Mouse (Mus musculus) frontal cortex, adult 2 months (tissue): ENCODE results near the gene Rbpj. TPM values are rescaled to one million over a fixed set of nuclear protein-coding genes. Genes with fewer than 3 reads are reported as not detected.
"Not testable (repeated sequence)": the region's sequence is repeated elsewhere in the genome, so short reads cannot be mapped to it uniquely, and the experiment has no call there.

ENCODE experiments used
- DNase-seq, 2 experiments: peaks; one replicate each; pipeline ENCODE4 v3.0.0; 2022; ENCODE audit warnings: low spot score in 1 of 2; ENCODE audit errors: extremely low spot score in 1 of 2
- polyA plus RNA-seq: library from polyadenylated mRNA; depleted of rRNA; stranded (reverse); fragments of >200 nt; gene quantifications from 2 replicates; pipeline ENCODE4 v1.2.3, GENCODE M21; 2012

The Rbpj gene
- polyA plus RNA-seq, 1 experiment: 23.0 TPM

DNA sequence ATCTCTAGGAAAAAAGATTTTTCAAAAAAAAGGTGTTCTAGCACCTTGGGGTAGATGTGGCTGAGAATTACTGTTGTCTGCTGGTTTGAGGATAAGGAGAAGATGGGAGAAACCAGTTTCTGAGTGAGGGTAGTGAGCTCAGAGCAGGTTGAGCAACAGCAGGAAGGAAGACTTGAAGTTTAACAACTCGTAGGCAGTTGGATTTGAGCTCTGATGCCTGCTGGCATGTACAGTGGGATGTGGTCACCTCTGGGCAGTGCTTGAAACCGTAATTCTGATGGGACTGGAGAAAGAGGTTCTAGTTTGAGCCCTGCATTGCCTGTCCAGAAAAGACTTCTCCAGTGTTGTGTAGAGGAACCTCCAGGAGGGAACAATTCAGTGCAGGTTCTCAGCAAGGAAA, 195.6 kb downstream of the Rbpj start:
- DNase-seq: no peak

DNA sequence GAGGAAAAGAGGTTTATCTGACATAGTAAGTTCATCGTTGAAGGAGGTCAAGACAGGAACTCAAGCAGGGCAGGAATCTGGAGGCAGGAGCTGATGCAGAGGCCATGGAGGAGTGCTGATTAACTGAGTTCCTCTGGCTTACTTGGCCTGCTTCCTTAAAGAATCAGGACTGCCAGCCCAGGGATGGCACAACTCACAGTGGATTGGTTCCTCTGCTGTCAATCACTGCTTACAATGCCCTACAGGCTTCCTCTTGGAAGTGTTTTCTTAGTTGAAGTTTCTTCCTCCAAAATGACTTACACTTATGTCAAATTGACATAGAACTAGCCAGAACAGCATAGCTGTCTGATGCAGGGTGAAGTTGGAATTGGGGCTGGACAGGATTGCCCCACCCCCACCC, 196.5 kb downstream of the Rbpj start:
- DNase-seq: no peak

DNA sequence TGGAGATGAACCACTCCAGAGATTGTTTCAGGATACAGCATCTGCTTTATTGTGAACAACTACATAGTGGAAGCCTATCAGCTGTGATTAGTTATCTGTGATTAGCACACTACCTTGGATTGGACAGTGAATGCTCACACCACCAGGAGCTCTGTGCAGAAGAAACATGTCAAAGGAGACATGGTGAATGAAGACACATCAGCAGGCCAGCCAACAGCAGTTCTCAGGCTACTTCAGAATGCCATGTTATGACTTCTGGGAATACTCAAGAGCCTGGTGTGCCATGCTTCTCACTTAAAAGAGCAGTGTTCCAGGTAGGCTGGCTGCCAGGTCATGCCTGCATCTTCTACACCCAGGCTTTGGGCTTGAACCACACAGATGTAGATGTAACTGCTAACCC, 197.7 kb downstream of the Rbpj start:
- DNase-seq: no peak

DNA sequence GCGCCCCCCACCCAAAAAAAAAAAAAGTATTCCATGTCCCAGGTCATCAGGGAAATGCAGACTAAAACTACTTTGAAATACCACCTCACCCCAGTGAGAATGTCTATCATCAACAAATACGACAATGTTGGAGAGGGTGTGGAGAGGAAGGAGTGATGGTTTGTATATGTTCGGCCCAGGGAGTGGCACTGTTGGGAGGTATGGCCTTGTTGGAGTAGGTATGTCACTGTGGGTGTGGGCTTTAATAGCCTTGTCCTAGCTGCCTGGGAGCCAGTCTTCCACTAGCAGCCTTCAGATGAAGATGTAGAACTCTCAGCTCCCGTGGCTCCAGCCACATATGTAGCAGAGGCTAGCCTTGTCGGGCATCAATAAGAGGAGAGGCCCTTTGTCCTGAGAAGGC, 202.1 kb downstream of the Rbpj start:
- DNase-seq: no peak

DNA sequence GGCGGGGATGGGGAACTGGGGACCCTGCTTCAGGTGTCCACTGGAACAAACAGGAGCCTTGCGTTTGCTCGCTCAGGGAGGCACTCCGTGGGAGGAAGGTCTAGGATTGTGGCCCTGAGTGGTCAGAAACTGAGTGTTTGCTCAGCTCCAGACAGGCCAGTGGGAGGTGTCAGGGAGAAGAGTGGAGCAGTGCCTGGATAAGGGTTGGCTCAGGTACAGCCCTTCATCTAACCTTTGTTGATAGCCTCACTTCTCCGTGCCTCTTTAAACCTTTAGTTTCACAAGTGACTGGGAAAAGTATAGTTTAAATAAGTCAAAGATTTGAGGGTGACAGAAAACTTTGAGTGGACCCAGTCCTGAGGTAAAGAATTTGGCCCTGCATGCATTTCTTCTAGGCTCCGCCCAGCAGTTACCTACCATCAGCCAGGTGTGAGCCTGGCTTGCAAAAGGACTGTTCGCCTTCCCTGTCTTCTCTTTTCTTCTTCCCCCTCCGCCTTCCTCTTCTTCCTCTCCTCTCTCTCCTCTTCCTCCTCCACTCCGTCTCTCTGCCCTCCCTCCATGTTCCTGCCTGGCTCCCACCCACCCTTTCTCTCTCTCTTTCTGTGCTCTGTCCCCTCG, 204.5 kb downstream of the Rbpj start:
- no peak for DNase-seq

DNA sequence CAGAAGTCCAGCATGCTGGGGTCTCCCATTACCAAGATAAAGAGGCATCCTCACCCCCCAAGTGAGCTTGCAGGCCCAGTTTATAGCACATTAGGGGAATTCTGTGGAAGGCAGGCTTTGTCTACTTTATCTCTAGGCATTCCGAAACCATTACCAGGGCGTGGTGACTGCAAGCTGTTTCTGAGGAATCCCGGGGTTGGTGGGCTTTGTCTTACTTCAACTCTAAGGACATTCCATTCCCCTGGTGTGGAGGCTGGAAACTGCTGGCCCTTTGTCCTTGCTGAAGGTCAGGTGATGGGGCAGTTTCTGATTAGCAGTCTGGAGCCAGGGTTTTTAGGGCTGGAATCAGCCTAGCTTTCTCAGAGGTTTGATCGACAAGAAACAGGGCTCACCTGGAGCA, 205.6 kb downstream of the Rbpj start:
- no peak for DNase-seq

DNA sequence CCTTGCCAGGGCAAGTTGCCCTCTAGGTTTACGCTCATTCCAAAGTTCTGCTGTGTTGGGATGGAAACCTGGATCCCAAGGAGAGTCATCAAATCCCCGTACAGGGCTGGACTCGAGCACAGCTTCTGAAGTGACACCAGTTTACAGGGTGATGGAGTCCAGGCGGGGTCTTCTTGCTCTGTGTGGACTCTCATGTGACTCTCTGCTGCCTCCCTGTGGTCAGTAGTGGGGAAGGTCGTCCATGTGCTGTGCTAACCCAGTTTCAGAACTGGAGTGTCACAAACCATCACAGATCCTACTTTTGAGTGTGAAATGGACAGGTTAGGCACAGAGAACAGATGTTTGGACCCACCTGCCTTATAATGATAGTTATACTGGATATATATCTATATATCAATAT, 206.4 kb downstream of the Rbpj start:
- DNase-seq: peak; percentile 44 to 82

DNA sequence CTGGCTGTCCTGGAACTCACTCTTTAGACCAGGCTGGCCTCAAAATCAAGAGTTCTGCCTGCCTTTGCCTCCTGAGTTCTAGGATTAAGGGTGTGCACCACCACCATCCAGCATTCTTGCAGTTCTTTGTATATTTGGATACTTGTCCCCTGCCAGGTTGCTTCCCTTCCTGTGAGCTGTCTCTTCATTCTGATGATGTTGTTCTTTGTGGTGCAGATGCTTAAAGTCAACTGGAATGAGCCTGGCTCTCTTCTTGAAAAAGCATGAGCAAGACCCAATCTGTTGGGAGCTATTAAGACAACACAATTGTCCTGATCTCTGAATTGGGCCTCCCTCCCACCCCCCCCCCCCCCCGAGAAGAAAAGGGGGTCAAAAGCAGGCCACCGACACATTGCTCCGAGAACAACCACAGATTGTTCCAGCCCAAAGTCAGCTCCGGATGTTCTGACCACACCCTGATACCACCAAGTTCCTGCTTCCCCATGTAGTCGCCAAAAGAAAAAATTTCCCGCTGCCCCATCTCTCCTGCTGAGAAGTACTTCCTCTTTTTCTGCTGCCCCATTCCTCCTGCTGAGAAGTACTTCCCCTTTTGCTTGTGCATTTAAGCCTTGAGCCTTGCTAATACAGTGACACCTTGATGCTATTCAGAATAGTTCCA, 207.7 kb downstream of the Rbpj start:
- DNase-seq: not testable (repeated sequence)

DNA sequence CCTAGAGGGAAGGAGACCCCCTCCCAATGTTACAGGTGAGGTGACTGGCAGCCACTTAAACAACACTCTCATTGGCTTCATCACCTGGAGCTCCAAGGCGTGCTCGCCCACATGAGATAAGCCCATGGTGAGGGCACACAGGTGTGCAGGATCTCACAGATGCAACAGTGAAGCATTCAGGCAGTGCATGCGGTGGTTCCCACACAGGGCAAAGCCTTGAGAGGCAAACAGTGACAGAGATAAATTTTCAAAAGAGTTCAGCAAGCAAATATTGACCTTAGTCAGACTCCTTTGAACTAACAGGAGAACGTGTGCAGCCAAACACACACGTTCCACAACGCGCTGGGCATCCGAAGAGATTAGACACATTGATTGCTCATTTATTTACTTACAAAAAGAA, 210.7 kb downstream of the Rbpj start:
- DNase-seq: no peak

DNA sequence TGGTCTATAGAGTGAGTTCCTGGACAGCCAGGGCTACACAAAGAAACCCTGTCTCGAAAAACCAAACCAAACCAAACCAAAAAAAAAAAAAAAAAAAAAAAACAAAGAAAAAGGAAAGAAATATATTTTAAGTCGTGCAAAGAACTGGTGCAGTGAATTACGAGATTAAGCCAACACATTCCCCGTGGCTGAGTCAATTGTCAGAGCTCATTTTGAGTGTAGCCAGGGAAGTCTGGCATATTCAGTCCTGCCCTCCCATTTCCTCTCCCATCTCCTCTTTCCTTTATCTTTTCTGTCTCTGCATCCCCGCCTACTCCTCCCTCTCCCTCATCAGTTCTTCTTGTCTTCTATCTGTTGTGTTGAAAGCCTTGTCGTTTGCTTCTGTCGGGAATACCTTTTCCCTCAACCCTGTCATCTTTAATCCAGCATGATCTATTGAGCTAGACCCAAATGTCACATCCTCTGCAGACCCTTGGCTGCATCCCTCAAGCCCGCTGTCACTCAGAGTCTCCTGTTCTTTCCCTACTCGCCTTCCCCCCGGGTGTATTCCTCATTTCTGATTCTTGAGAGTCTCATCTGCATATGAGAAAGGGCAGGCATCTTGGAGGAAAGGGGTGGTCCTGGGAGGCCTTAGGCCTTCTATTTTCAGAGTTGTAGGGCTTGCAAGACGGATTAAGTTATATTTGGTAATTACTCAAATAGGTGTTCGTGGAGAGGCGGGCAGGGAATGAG, 212.2 kb downstream of the Rbpj start:
- no peak for DNase-seq

DNA sequence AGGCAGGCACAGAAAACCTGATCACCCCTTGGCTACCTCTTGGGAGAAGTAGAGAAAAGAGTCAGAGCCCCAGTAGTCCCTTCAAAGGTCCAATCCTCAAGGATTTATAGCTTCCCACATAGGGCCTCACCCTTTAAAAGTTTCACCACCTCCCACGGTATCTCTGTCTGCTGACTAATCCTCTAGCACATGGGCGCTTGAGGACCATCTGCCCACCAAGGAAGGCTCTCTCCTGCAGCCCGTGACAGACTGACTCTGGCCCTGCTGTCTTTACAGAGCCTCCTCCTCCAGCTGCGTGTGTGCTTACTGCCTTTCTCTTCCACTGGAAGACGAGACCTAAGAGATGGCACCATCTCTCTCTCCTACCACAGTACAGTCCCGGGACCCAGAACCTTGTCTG, 213.7 kb downstream of the Rbpj start:
- peak; percentile 21 to 63 for DNase-seq

DNA sequence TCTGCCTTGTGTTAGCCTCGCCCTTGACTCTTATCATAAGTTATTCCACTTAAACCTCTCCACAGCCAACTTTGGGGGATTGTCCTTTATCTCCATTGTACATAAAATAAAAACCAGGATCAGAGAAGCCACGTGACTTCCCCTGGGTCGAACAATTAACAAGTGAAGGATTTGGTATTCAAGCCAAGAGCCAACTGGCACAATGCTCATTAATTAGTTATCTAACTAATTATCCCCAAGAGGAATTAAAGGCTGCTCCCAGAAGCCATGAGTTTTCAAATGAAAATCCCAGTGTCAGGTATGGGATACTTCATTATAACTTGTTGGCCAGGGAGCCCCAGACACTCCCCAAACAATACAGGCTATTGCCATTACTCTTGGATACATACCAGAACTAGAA, 218.0 kb downstream of the Rbpj start:
- no peak for DNase-seq

DNA sequence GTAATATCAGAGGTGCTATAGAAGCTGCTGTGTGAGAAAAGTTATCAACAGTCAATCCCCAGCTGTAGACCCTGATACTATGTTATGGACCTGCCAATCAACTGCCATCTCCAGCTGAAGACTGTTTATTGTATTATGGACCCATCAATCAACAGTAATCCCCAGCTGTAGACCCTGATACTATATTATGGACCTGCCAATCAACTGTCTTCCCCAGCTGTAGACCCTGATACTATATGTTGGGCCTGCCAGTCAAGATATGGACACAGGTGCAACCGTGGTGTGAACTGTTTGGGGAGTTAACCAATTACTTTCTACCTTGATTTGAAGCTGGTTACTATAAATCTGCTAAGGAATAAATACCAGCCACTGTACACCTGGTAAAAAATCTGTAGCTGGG, 218.5 kb downstream of the Rbpj start:
- no peak for DNase-seq

DNA sequence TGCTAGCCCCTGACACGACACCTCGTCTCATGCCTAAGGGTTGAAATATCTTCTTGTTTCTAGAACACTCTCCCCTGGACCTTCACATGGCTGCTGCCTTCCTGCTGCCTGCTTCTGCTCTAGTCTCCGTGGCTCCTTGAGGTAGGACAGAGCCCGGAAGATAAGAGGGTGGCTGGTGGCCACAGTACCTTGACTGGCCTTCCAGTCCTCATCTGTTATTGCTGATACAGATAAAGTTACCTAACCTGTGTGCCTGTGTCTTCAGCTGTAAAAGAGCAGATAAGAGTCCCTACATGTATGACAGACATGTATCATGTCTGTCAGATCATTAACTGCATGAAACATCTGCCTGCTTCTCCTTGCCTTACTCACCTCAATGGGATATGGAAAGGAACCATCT, 219.7 kb downstream of the Rbpj start:
- no peak for DNase-seq

DNA sequence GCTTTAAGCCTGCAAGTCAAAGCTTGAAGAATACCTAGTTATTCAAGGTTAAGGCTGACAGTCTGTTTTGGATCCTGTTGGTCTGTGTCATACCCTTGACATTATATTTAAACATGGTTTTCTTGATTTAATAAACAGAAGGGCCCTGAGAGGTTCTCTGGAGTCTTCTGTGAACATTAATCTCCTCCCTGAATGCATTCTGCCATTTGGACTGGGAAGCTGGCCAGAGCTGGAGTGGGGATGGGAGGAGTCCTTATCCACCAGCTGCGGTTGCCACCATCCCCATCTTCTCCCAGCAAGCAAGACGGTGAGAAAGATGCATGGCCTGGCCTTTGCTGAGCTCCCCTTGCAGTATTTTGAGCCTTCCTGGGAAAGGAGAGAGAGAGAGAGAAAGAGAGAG, 220.4 kb downstream of the Rbpj start:
- no peak for DNase-seq

DNA sequence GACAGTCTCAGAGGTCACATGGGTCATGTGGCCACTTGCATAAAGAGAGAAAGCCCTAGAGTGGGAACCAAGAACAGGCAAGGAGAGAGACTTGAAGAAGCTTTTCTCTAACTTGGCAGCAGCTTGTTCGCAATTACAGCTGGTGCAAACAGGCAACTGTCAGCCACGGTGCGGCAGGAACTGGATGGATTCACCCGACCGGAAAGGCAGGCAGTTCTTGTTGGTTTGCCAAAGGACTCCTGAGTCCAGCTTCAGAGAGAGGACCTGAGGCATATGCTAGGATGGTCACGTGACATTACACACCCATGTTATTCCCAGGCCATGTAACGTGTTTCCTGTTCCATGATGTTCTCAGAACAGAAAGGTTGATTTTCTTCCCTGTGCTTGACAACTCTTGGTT, 222.4 kb downstream of the Rbpj start:
- DNase-seq: no peak

DNA sequence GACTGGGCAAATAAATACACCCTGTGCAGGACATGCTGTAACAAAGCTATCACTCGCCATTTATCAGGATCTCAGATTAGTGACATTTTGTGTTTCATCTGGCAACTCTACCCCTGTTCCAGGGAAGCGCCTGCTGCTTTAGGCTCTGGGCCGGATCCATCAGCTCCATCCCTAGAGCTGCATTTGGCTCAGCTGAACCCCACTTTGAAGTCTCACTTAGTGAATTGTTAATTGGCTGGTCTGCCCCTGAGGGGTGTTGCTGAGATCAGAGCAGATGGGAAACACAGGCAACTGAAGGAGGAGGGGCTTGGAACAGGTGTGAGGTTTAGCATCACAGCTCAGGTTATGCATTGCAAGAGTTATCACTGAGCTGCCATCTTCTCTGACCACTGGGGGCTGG, 225.6 kb downstream of the Rbpj start:
- DNase-seq: no peak

DNA sequence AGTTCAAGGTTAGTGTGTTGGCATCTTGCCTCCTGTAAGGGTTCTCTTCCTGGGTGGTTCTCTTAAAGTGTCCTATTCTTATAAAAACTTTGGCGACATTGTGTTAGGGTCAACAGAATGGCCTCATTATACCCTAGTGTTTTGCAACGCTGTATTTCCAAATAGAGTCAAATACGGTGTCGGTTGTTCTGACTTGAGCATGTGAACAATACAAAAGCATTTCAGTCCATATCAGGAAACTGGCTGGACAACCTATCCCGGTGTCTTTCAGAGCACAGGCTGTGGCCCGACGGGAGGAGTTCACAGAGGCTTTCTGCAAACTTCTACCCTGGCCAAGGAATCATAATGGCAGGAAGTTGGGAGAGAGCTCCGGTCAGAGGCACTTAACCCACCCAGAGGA, 226.1 kb downstream of the Rbpj start:
- DNase-seq: no peak

DNA sequence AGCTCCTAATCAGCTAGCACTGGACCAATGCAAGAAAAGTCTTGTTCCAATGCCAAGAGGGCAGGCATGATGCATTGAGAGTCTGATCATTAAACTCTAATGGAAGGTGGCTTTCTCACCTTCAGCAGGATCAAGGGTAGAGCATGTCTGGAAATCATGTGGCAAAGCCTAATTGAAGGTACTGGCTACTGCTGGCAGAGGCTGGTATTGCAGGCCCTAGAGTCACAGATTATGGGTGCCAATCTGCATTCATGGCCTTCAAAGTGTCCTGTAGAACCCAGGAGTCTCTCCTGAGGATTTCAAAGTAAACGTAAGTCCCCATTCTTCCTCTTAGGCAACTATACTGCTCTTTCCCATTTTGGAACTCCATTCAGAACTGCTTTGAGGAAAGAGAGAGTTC, 226.7 kb downstream of the Rbpj start:
- DNase-seq: no peak

DNA sequence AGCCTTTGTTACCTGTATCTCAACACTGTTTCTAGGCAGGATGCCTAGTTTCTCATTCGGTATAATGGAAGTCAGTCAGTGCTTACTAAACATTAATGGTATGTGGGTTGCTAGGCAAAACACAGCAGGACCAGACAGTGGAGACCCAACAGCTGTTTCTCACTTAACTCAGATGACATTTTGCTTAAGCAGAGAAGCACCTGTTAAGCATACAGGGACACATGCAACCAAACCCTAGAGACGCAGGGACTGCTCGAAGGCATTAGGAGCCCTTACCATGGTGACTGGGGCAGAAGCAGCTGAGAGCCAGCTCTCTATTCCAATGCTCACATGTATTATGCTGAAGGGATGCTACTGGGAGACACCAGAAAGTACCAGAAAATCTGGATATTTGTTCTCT, 230.7 kb downstream of the Rbpj start:
- DNase-seq: no peak

DNA sequence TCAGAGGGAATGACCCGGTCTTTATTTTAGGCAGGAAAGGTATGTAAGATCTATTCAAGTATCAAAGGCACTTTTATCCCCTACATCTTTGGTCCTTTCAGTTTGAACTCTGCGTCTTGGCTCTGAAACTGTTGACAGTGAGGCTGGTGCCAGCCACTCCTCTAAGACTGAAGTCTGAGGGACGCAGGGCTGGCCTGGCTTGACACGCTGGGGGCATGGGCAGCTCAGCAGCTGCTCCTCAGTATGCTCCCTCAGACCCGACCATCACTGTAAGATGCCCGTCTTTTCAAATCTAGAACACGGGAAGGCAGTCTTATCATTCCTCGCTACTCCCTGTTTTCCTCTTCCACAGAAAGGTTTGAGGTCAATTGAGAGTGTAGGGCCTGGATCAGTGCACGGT, 231.8 kb downstream of the Rbpj start:
- DNase-seq: no peak

DNA sequence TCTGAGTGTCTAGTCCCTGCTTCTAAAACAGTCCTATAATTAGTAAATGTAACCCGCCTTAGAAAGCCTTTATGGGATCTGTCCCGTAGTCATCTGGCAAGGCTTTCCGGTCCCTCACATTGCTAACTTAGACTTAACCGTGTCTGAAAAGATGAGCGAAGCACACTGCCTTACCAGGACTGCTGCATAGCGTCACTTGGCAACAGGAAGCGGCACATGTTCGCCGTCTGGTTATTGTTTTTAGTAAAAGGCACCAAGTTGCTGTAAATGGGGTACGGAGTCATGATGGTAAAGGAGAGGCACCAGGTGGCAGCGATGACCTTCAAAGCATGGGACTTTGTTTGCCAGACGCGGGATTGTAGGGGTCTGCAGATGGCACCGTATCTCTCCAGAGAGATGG, 236.7 kb downstream of the Rbpj start:
- peak in 1 of 2 experiments; percentile 4 for DNase-seq
